Mouse (Mus musculus) E14TG2a.4 (cell line): Measurements from ENCODE around the gene Stk38l.

Source experiments
- CTCF ChIP-seq: conservative IDR thresholded peaks from 2 replicates; pipeline ENCODE4 v1.5.1; 2014; ENCODE audit warnings: low read length
- NANOG ChIP-seq: IDR thresholded peaks from 2 replicates; pipeline ENCODE4 v1.6.1; 2014; ENCODE audit warnings: borderline replicate concordance, low read length, mixed read lengths
- POU5F1 ChIP-seq: IDR thresholded peaks from 2 replicates; pipeline ENCODE4 v1.6.1; 2014; ENCODE audit warnings: low read length, borderline replicate concordance

DNA sequence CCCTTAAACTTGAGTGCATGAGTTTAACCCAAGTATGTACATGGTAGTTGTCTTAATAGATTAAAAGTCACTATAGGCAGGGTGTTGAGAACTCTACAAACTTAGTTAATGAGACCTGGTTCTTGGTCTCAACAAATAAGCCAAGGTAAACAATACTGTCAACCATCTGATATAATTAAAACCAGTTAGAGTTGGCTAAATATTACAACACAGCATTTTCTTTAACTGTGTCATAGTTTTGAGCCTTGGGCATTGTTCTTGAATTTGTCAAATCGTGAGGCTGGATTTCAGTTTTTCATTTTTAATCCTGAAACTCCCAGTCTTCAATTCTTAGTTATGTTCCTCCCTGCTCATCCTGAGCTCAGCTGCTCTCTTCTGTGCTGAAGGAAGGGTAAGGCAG is 6.2 kb downstream of the Stk38l start:
- TF ChIP-seq CTCF (no peak), NANOG (no peak), POU5F1 (no peak)
